Mouse (Mus musculus) lung, adult 2 months (tissue): Measurements from ENCODE around the gene Barhl1.

Experiments used
- CTCF ChIP-seq: fragments of 200-500 bp; IDR thresholded peaks from 2 replicates; pipeline ENCODE4 v1.5.1; 2011; ENCODE audit warnings: mild to moderate bottlenecking, low read length, control low read depth; ENCODE audit not compliant: insufficient read depth
- POLR2A ChIP-seq: fragments of 200-500 bp; IDR thresholded peaks from 2 replicates; pipeline ENCODE4 v1.6.1; 2011; ENCODE audit warnings: low read depth, mild to moderate bottlenecking, control low read depth, low read length, borderline replicate concordance; ENCODE audit errors: extremely low read depth

DNA sequence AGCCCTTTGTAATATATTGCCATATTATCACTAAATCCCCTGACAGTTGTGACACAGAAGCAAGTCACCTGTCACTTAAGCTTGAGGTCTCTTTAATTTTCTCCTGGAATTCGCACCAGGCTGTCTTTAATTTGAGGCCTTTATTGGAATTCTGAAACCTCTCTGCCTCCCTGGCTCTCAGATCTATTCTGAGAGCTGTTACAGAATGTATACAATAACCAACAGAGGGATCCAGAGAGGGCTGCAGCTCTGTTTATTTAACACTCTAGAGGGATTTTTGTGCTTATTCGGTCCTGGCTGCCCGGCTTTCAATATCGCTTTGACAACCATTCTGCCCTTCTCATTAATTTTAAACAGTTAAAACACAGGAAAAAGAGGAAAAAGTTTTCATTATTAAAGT, 31.6 kb downstream of the Barhl1 start:
- no peak for TF ChIP-seq POLR2A
- no peak for TF ChIP-seq CTCF
